Mouse (Mus musculus): ENCODE results near the gene Cfh. TPM values are rescaled to one million over a fixed set of nuclear protein-coding genes. Genes with fewer than 3 reads are reported as not detected.
"Not testable (repeated sequence)": the region's sequence is repeated elsewhere in the genome, so short reads cannot be mapped to it uniquely, and the experiment has no call there.

Cfh gene
- polyA plus RNA-seq (2015; fragmentation: Nextera tagmentation; extraction: Ambion mirVana), result 5.1 and 5.5 TPM in 2 replicates

DNA sequence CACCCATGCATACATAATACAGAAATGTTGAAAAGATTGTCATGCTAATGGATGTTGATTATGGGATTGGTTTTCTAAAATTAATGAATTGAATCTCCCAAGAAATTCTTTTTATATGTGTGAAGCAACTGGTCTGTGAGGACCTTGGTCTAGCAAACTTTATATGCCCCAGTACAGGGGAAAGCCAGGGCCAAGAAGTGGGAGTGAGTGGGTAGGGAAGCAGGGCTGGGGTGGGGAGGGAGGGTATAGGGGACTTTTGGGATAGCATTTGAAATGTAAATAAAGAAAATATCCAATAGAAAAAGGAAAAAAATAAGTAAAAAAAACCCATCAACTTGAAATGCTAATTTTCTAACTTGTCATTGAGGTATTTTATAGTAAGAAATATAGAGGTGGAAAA is at the start of gene Cfh:
Gene Cfh (minus strand): TSS at position 101 of the 400 bp plus-strand sequence.
- H3K4me2 ChIP-seq (replicated peaks); H3K4me3 ChIP-seq; H3K27me3 ChIP-seq; H3K27ac ChIP-seq; H3K4me1 ChIP-seq; ATAC-seq (ENCODE audit: low FRiP score, low read depth); H3K36me3 ChIP-seq; H3K9ac ChIP-seq; H3K9me3 ChIP-seq: not testable (repeated sequence)

DNA sequence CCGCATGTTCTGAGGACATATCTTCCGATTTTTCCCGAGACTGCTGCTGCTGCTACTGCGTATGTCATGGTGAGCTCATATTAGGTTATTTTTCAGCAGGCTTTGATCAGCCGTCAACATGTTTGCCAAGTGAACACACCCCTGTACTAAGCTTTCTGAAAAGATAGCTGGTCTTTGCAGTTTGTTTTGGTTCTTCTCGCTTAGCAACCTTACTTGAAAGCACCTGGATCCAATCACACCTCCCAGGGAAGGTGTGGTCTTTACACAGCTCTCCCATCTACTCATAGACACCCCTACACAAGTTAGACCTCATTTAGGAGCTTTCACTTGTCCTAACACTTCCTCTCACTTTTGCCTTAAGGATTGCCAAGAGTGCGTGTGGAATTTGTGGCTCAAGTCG is 43.1 kb upstream of the Cfh start:
- no peak for ATAC-seq (ENCODE audit: low FRiP score, low read depth)
- Histone ChIP-seq H3K4me3 (no peak overlapping the region), H3K9ac (no peak overlapping the region), H3K27me3 (no peaks in the 10 kb centered on the region), H3K4me1 (no peaks in the 10 kb centered on the region), H3K4me2 (replicated peaks) (no peak overlapping the region), H3K36me3 (no peaks in the 10 kb centered on the region), H3K9me3 (no peaks in the 10 kb centered on the region), H3K27ac (no peak overlapping the region)
- 75% methylated on average over 8 of the region's 8 CpGs for WGBS

DNA sequence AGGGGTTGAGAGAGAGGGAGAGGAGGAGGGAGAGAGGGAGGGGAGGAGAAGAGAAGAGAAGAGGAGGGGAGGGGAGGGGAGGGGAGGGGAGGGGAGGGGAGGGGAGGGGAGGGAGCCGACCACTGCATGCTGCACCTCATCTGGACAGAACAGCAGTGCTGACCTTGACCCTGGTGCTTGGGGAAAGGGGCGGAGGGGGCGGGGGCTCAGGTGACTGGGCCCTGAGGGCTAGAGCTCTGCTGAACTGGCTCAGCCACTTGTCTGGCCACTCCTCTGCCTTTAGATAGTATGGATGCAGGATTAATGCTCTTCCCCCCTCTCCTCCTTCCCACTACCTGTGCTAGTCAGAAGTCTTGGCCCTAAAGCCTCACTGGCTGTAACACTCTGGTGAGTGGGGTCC is 41.7 kb upstream of the Cfh start:
- no peaks in the 10 kb centered on the region for H3K27me3 ChIP-seq
- H3K36me3 ChIP-seq, result no peaks in the 10 kb centered on the region
- no peaks in the 10 kb centered on the region for H3K9me3 ChIP-seq
- ATAC-seq (ENCODE audit: low FRiP score, low read depth), result no peak
- H3K4me1 ChIP-seq, result no peaks in the 10 kb centered on the region
- H3K4me3 ChIP-seq, result no peak overlapping the region
- H3K27ac ChIP-seq, result no peak overlapping the region
- H3K4me2 ChIP-seq (replicated peaks), result no peak overlapping the region
- WGBS, result no CpG with 5 or more reads among the region's 3 CpGs
- H3K9ac ChIP-seq, result no peak overlapping the region

DNA sequence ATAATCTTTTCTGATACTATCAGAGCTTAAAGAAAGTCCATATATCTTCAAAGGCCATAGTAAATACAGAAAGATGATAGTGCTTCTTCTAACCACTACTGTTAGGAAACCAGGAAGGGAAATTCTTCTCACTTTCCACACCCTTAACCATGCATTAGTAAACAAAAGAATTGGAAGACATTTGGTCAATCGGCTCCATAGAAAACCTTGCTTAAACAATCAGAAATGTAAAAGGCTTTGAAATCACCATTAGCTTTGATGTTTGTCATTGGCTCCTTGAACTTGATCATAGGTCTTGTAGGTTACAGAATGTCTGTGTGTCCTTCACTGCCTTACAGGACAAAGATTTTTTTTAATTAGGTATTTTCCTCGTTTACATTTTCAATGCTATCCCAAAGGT is 21.8 kb upstream of the Cfh start:
- Histone ChIP-seq H3K4me3 (no peak overlapping the region), H3K4me1 (no peaks in the 10 kb centered on the region), H3K36me3 (no peaks in the 10 kb centered on the region), H3K27me3 (no peaks in the 10 kb centered on the region), H3K4me2 (replicated peaks) (no peak overlapping the region), H3K27ac (no peak overlapping the region), H3K9me3 (peaks cover 6% of the 10 kb centered on the region; the same call in 1 of the 2 replicates), H3K9ac (no peak overlapping the region)
- 78% methylated on average over 2 of the region's 2 CpGs for WGBS
- no peak for ATAC-seq (ENCODE audit: low FRiP score, low read depth)

DNA sequence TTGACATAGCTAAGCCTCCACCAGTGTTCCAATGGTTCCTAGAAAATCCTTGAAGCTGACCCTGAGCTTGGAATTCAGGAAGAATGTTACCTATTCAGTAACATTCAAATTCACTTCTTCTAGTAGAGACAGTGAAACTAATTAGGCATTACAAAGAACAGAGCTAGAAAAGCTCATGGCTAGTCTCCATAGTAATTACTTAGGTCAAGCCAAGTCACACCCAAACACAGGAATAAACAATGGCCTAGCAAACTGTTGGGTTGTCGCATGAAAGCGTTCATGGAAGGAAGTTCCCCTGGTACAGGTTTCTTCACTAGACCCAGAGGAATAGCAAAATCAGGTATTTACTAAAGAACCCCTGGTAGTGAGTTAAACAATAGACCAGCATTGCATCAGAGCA is 4.9 kb upstream of the Cfh start:
- 85% methylated on average over 2 of the region's 2 CpGs for WGBS
- not testable (repeated sequence) for ATAC-seq (ENCODE audit: low FRiP score, low read depth)

DNA sequence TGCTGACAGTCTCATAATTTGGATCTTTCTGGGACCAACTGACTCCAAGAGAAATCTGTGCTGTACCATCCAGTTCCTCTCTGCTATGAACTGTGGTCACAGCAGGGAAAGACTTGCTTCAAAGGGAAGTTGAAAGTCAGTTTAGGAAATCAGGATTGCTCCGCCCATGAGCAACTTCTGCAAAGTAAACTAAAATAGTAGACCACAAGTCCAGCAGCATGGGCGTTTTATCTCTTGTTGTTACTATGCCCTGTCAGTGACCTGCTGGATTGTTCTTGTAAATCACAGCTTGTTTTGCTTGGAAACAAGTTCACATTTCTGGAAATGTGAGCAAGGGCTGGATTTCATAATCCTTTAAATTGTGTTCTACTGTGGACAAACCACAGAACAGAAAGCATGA is 356 bp downstream of the Cfh start:
- Histone ChIP-seq H3K36me3 (no peaks in the 10 kb centered on the region), H3K4me3 (no peak overlapping the region), H3K27me3 (no peaks in the 10 kb centered on the region), H3K27ac (no peak overlapping the region), H3K4me2 (replicated peaks) (no peak overlapping the region), H3K4me1 (no peaks in the 10 kb centered on the region), H3K9ac (no peak overlapping the region), H3K9me3 (no peaks in the 10 kb centered on the region)
- ATAC-seq (ENCODE audit: low FRiP score, low read depth), result no peak
- 60% methylated on average over 2 of the region's 2 CpGs for WGBS

More for the DNA sequence above, 4.9 kb upstream of the Cfh start:
- not testable (repeated sequence) for H3K9ac ChIP-seq; H3K36me3 ChIP-seq; H3K27ac ChIP-seq; H3K4me3 ChIP-seq; H3K9me3 ChIP-seq; H3K4me2 ChIP-seq (replicated peaks); H3K27me3 ChIP-seq; H3K4me1 ChIP-seq

DNA sequence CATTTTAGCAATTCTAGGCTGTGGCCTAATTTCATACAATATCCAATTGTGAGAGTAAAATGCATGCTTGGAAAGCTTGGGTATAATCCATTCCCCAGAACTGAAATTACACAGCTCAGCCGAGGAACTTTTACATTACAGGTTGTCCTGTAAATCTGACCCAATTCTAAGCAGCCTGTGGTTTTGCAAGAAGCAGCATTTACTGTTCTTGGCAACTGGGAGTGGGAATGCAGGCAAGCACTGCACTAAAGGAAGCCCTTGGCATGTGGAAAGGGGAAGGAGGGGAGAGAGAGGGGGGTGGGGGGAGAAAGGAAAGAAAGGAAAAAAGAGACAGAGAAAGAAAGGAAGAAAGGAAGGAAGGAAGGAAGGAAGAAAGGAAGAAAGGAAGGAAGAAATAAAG is 3.4 kb downstream of the Cfh start:
- no peak overlapping the region for H3K4me2 ChIP-seq (replicated peaks)
- no peak overlapping the region for H3K9ac ChIP-seq
- H3K27ac ChIP-seq, result no peak overlapping the region
- H3K27me3 ChIP-seq, result no peaks in the 10 kb centered on the region
- no peak overlapping the region for H3K4me3 ChIP-seq
- H3K9me3 ChIP-seq, result no peaks in the 10 kb centered on the region
- no peak for ATAC-seq (ENCODE audit: low FRiP score, low read depth)
- no peaks in the 10 kb centered on the region for H3K36me3 ChIP-seq
- WGBS, result 25% methylated on average over 1 of the region's 1 CpGs
- no peaks in the 10 kb centered on the region for H3K4me1 ChIP-seq

DNA sequence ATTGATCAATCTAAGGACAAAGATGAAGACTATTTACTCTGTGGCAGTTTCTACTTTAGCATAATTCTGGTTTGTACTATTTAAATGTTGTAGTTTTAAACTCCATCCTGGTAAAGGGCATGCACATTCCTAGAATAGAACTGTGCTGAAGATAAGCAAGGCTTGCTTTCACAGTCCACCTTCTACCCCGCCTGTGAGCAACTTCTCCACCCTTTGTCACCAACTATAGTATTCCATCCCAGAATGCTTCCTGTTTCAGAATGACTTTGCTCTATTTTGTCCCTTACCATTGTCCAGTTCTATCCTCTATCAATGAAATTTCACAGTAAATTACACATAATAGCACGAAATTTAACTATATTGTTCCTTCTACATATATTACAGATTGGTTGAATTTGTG is 8.1 kb downstream of the Cfh start:
- Histone ChIP-seq H3K27me3 (no peaks in the 10 kb centered on the region), H3K4me2 (replicated peaks) (no peak overlapping the region), H3K4me3 (no peak overlapping the region), H3K9ac (no peak overlapping the region), H3K4me1 (no peaks in the 10 kb centered on the region), H3K36me3 (no peaks in the 10 kb centered on the region), H3K9me3 (no peaks in the 10 kb centered on the region), H3K27ac (no peak overlapping the region)
- 69% methylated on average over 2 of the region's 2 CpGs for WGBS
- ATAC-seq (ENCODE audit: low FRiP score, low read depth), result no peak

DNA sequence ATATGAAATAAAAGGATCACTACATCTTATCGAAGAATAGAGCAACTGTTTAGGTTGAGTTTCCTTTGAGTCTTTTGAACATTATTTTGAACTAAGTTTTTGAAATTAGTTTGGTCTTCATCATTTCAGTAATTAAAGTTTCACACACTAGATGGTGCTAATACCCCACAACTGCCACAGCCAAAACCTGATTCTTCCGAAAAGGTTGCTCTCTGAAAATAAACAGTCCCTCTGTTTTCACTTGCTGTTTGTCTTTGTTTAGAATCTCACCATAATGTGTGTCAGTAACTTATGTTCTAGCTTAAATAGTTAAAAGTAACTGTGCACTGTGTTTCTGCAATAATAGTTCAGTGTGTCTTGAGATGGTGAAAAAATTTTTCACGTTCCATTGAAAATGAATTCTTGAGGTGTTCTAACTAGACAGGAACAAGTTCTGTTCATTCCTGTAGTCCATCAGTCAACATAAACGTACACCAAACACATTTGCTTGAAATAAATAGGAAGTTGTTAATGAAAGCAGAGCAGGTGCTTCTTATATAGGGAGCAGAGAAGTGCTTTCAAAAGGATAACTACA is 11.9 kb downstream of the Cfh start:
- Histone ChIP-seq H3K4me3 (no peak overlapping the region), H3K4me1 (no peaks in the 10 kb centered on the region), H3K27me3 (no peaks in the 10 kb centered on the region), H3K27ac (no peak overlapping the region), H3K4me2 (replicated peaks) (0 out of 2 replicates have a peak overlapping the region, but pooled peaks have one; percentile 23), H3K9me3 (no peaks in the 10 kb centered on the region), H3K9ac (no peak overlapping the region), H3K36me3 (no peaks in the 10 kb centered on the region)
- 0 out of 2 replicates have a peak, but pooled peaks have one; percentile 44 for ATAC-seq (ENCODE audit: low FRiP score, low read depth)
- 37% methylated on average over 4 of the region's 4 CpGs for WGBS

DNA sequence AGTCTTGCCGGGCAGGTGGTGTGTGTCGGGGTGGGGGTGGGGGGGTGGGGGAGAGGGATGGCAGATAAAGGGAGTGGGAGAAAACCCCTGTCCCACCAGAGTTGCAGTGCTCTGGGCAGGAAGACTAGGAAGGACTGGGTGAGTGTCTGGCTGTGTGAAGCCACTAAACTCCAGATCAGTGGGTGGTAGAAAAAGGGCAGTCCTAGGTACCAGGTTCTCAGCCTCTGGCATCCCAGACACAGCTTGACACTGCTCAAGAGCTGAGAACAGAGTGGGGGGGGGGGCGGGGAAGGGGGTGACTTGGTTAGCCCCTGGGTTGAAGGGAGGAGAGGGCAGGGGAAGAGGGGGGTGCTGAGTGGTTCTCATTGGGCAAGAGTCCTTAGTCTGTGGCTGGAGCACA is 24.6 kb downstream of the Cfh start:
- Histone ChIP-seq H3K4me1 (no peaks in the 10 kb centered on the region), H3K36me3 (no peaks in the 10 kb centered on the region), H3K27me3 (no peaks in the 10 kb centered on the region), H3K4me2 (replicated peaks) (no peak overlapping the region), H3K4me3 (no peak overlapping the region), H3K9ac (no peak overlapping the region), H3K9me3 (no peaks in the 10 kb centered on the region), H3K27ac (no peak overlapping the region)
- WGBS, result 81% methylated on average over 2 of the region's 3 CpGs
- no peak for ATAC-seq (ENCODE audit: low FRiP score, low read depth)

DNA sequence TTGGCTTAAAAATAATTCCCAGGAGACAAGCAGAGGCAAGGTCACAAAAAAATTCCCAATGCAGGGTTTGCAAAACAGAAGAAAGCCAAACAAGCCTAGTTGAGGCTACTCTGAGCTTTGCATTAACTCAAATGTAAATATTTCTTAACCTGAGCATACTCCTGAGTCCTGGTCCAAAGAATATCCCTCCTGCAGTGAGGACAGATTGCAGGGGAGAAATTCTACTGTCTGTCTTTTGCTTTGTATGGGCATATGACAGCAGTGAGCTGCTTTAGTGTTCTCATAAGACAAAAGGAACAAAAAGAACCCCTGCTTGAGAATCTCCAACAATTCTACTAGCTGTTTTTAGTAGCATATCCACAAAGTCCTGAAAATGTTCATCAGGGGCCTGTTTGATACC is 114.1 kb downstream of the Cfh start:
- Histone ChIP-seq H3K27ac (no peak overlapping the region), H3K27me3 (no peaks in the 10 kb centered on the region), H3K9ac (no peak overlapping the region), H3K4me3 (no peak overlapping the region), H3K36me3 (no peaks in the 10 kb centered on the region), H3K9me3 (no peaks in the 10 kb centered on the region), H3K4me1 (no peaks in the 10 kb centered on the region), H3K4me2 (replicated peaks) (no peak overlapping the region)
- no peak for ATAC-seq (ENCODE audit: low FRiP score, low read depth)

Measured in limb, embryonic 13.5 days (tissue).